ENCODE assay signal across 13 mouse cellular contexts in the genomic region with DNA sequence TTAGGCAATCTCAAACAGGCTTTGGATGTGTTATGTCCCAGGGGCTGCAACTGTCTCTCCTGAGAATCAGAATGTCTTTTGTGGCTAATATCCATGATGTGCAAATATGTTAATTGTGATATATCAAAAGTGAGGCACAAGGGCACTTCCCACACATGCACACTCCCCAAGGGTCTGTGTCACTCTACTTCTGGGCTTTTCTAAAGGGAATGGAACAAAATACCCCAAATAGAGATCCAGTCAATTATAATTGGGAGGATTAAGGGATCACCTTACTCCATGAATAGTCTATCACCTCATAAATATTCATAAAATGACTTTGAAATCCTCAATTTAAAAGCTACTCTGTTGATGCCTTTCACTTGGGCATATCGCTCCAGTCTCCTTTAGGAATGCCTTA.
"Had no signal": no experiment of that assay in that cellular context is flagged by ENCODE, and none has a peak within 500 bp of the region (broad histone marks: within the 10 kb centered on the region; RNA-seq: fewer than 3 reads in every experiment).

No protein-coding gene starts in this region.

- H3K4me2 ChIP-seq: limb, embryonic 15.5 days; liver, embryonic 12.5 days; lung, embryonic 14.5 days; neural tube, embryonic 15.5 days had no signal

- H3K27me3 ChIP-seq: limb, embryonic 15.5 days; liver, embryonic 12.5 days; neural tube, embryonic 15.5 days had no signal

- H3K4me1 ChIP-seq: limb, embryonic 15.5 days; liver, embryonic 12.5 days; neural tube, embryonic 15.5 days had no signal

- H3K9me3 ChIP-seq: limb, embryonic 15.5 days; liver, embryonic 12.5 days; neural tube, embryonic 15.5 days had no signal

- ATAC-seq: liver, embryonic 12.5 days had no signal

- H3K27ac ChIP-seq: left cerebral cortex, adult 2 months; limb, embryonic 15.5 days; liver, embryonic 12.5 days; neural tube, embryonic 15.5 days; stomach, postnatal 0 days had no signal

- H3K4me3 ChIP-seq: left cerebral cortex, adult 2 months; limb, embryonic 15.5 days; liver, embryonic 12.5 days; myocyte; neural tube, embryonic 15.5 days had no signal

- H3K36me3 ChIP-seq: limb, embryonic 15.5 days; liver, embryonic 12.5 days; neural tube, embryonic 15.5 days had no signal

- DNase-seq: kidney, adult 8-10 months; kidney, postnatal 25 days; lung, embryonic 14.5 days; lung, postnatal 10 days; lung, postnatal 4 days; right cerebral cortex, adult 18-20 months; right cerebral cortex, postnatal 25 days had no signal

- H3K9ac ChIP-seq: limb, embryonic 15.5 days; liver, embryonic 12.5 days; lung, embryonic 14.5 days; neural tube, embryonic 15.5 days had no signal
